Comparison of ENCODE assay signal across 23 mouse cellular contexts in the genomic region with DNA sequence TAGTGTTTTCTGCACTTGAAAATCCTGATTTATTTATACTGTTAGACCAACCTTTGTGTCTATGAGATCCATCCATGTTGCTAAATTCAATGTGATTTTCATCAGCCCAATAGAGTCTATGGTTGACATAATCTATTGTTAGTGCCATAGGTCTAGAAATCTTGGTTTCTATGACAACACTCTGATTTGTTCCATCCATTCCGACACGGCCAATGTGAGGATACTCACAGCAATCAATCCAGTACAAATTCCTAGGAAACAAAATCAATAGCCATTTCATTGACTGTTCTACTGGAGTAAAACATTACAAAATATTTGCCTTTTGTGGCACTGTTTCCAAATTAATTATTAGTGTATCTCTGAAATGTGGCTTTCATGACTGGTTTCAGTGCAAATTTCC.
DNase-seq lines count a peak whose midpoint lies in the region; ATAC-seq and TF ChIP-seq lines count a peak whose summit lies in the region.
"Had no signal": no experiment of that assay in that cellular context is flagged by ENCODE, and none has a peak within 500 bp of the region (broad histone marks: within the 10 kb centered on the region; RNA-seq: fewer than 3 reads in every experiment).

No protein-coding gene starts in this region.

- no peak overlapping the region for H3K4me2 ChIP-seq in liver, embryonic 11.5 days
- no peak overlapping the region for H3K4me2 ChIP-seq in midbrain, postnatal 0 days (ENCODE audit: low read depth, low read length, poor library complexity, severe bottlenecking)
- no peak overlapping the region for H3K4me2 ChIP-seq in midbrain, embryonic 16.5 days (ENCODE audit: low read length)
- H3K4me2 ChIP-seq: embryonic facial prominence, embryonic 15.5 days; forebrain, embryonic 12.5 days; heart, embryonic 12.5 days; hindbrain, embryonic 14.5 days had no signal

- peak; percentile 3 for DNase-seq in embryo, embryonic 10.5 days (ENCODE audit: low spot score)
- no peak for DNase-seq in embryo, embryonic 10 days (ENCODE audit: low spot score)
- peak; percentile 61 for DNase-seq in liver, adult 2 months (ENCODE audit: extremely low read depth, low read depth, low spot score)
- DNase-seq in liver, embryonic 11.5 days (ENCODE audit: low spot score), result no peak
- DNase-seq in midbrain, postnatal 0 days (ENCODE audit: low spot score), result peak; percentile 2
- DNase-seq in layer of hippocampus, adult 9-10 months (ENCODE audit: low spot score), result no peak
- DNase-seq: adrenal gland, adult 8-10 months; adrenal gland, postnatal 36 days; B cell, adult 2 months; cerebellum, adult 11 months; cerebellum, adult 8-10 months; cerebellum, postnatal 14 days; gastrocnemius, adult 2 months; gastrocnemius, postnatal 25 days had no signal

- no peak overlapping the region for H3K9ac ChIP-seq in liver, adult 2 months (ENCODE audit: low read depth, low read length)
- no peak overlapping the region for H3K9ac ChIP-seq in liver, embryonic 11.5 days (ENCODE audit: low read depth, low read length)
- H3K9ac ChIP-seq in midbrain, postnatal 0 days (replicated peaks; ENCODE audit: low read length, poor library complexity, severe bottlenecking), result no peak overlapping the region
- no peak overlapping the region for H3K9ac ChIP-seq in midbrain, embryonic 16.5 days (ENCODE audit: low read depth, low read length)
- H3K9ac ChIP-seq: embryonic facial prominence, embryonic 15.5 days; forebrain, embryonic 12.5 days; heart, embryonic 12.5 days; hindbrain, embryonic 14.5 days had no signal

- no peaks in the 10 kb centered on the region for H3K4me1 ChIP-seq in liver, adult 2 months (ENCODE audit: control insufficient read depth, insufficient read depth, low read length)
- H3K4me1 ChIP-seq in liver, embryonic 11.5 days (replicated peaks; ENCODE audit: control insufficient read depth, insufficient read depth, low read length), result no peaks in the 10 kb centered on the region
- H3K4me1 ChIP-seq in midbrain, postnatal 0 days (ENCODE audit: insufficient read depth, low read length), result no peaks in the 10 kb centered on the region
- H3K4me1 ChIP-seq in midbrain, embryonic 16.5 days (ENCODE audit: control insufficient read depth, insufficient read depth, low read length), result no peaks in the 10 kb centered on the region
- H3K4me1 ChIP-seq: embryonic facial prominence, embryonic 15.5 days; forebrain, embryonic 12.5 days; heart, embryonic 12.5 days; hindbrain, embryonic 10.5 days had no signal

- H3K79me2 ChIP-seq in liver, adult 2 months (ENCODE audit: control insufficient read depth, insufficient read depth, low read length), result no peaks in the 10 kb centered on the region

- no peak overlapping the region for H3K4me3 ChIP-seq in liver, adult 2 months (ENCODE audit: insufficient read depth, low read depth, low read length)
- no peak overlapping the region for H3K4me3 ChIP-seq in liver, embryonic 11.5 days (ENCODE audit: low read depth, low read length)
- no peak overlapping the region for H3K4me3 ChIP-seq in midbrain, postnatal 0 days (ENCODE audit: low read depth, low read length)
- H3K4me3 ChIP-seq in midbrain, embryonic 16.5 days (ENCODE audit: low read depth, low read length), result no peak overlapping the region
- H3K4me3 ChIP-seq: embryonic facial prominence, embryonic 15.5 days; erythroblast, embryonic 14.5 days; forebrain, embryonic 12.5 days; gastrocnemius, adult 2 months; heart, embryonic 12.5 days; hindbrain, embryonic 10.5 days had no signal

- no peaks in the 10 kb centered on the region for H3K9me3 ChIP-seq in liver, embryonic 11.5 days (ENCODE audit: control insufficient read depth, low read length)
- no peaks in the 10 kb centered on the region for H3K9me3 ChIP-seq in midbrain, postnatal 0 days (ENCODE audit: low read length)
- H3K9me3 ChIP-seq in midbrain, embryonic 16.5 days (replicated peaks; ENCODE audit: control insufficient read depth, low read length, poor library complexity, severe bottlenecking), result no peaks in the 10 kb centered on the region
- H3K9me3 ChIP-seq: embryonic facial prominence, embryonic 15.5 days; forebrain, embryonic 12.5 days; G1E; heart, embryonic 12.5 days; hindbrain, embryonic 10.5 days had no signal

- no peak for TF ChIP-seq CTCF in liver, adult 2 months (IDR thresholded peaks at IDR 0.05; ENCODE audit: low read depth, low read length)
- no peak for TF ChIP-seq CTCF in midbrain, postnatal 0 days (IDR thresholded peaks at IDR 0.05)

- 16% methylated on average over 2 of the region's 2 CpGs for WGBS in liver, adult 2 months
- 93% methylated on average over 2 of the region's 2 CpGs for WGBS in liver, embryonic 11.5 days
- WGBS in midbrain, postnatal 0 days, result 21% methylated on average over 2 of the region's 2 CpGs
- 20% methylated on average over 2 of the region's 2 CpGs for WGBS in midbrain, embryonic 16.5 days

- ATAC-seq in liver, embryonic 11.5 days (replicated peaks; ENCODE audit: low FRiP score), result no peak
- ATAC-seq in midbrain, postnatal 0 days (ENCODE audit: low FRiP score), result no peak
- ATAC-seq in midbrain, embryonic 16.5 days, result no peak
- ATAC-seq: CD4-positive, CD25-positive, alpha-beta regulatory T cell, adult 4 months had no signal

- no peak overlapping the region for H3K27ac ChIP-seq in liver, adult 2 months (replicated peaks; ENCODE audit: insufficient read depth, low read depth, low read length)
- H3K27ac ChIP-seq in liver, embryonic 11.5 days (ENCODE audit: low read depth, low read length), result no peak overlapping the region
- H3K27ac ChIP-seq in midbrain, postnatal 0 days (ENCODE audit: low read depth, low read length), result no peak overlapping the region
- H3K27ac ChIP-seq in midbrain, embryonic 16.5 days (ENCODE audit: low read length), result no peak overlapping the region
- H3K27ac ChIP-seq: embryonic facial prominence, embryonic 15.5 days; forebrain, embryonic 12.5 days; gastrocnemius, adult 2 months; hindbrain, embryonic 10.5 days; hindbrain, embryonic 14.5 days had no signal

- TF ChIP-seq POLR2A in liver, adult 2 months (IDR thresholded peaks at IDR 0.05; ENCODE audit: extremely low read depth, insufficient read depth, low read length), result no peak

- no peaks in the 10 kb centered on the region for H3K27me3 ChIP-seq in liver, adult 2 months (ENCODE audit: control insufficient read depth, insufficient read depth, low read length)
- H3K27me3 ChIP-seq in liver, embryonic 11.5 days (replicated peaks; ENCODE audit: control insufficient read depth, insufficient read depth, low read length), result no peaks in the 10 kb centered on the region
- H3K27me3 ChIP-seq in midbrain, postnatal 0 days (ENCODE audit: insufficient read depth, low read length), result no peaks in the 10 kb centered on the region
- no peaks in the 10 kb centered on the region for H3K27me3 ChIP-seq in midbrain, embryonic 16.5 days (ENCODE audit: control insufficient read depth, insufficient read depth, low read depth, low read length)
- H3K27me3 ChIP-seq: embryonic facial prominence, embryonic 15.5 days; forebrain, embryonic 12.5 days; heart, embryonic 12.5 days had no signal

- H3K36me3 ChIP-seq in liver, adult 2 months (ENCODE audit: control insufficient read depth, insufficient read depth, low read length), result no peaks in the 10 kb centered on the region
- H3K36me3 ChIP-seq in liver, embryonic 11.5 days (ENCODE audit: control insufficient read depth, insufficient read depth, low read length), result no peaks in the 10 kb centered on the region
- no peaks in the 10 kb centered on the region for H3K36me3 ChIP-seq in midbrain, postnatal 0 days (ENCODE audit: insufficient read depth, low read length)
- no peaks in the 10 kb centered on the region for H3K36me3 ChIP-seq in midbrain, embryonic 16.5 days (ENCODE audit: control insufficient read depth, insufficient read depth, low read length)
- H3K36me3 ChIP-seq: embryonic facial prominence, embryonic 15.5 days; forebrain, embryonic 12.5 days; G1E; heart, embryonic 12.5 days; hindbrain, embryonic 10.5 days had no signal

Comparison
In these comparisons a context has a peak if more than half of its experiments do, and no peak if none do; other contexts are left out.
1. DNase-seq: peak in embryo, embryonic 10.5 days (single experiment), liver, adult 2 months (single experiment) and midbrain, postnatal 0 days (single experiment); none in embryo, embryonic 10 days (single experiment), liver, embryonic 11.5 days (single experiment) and layer of hippocampus, adult 9-10 months (single experiment).